In the genomic region with DNA sequence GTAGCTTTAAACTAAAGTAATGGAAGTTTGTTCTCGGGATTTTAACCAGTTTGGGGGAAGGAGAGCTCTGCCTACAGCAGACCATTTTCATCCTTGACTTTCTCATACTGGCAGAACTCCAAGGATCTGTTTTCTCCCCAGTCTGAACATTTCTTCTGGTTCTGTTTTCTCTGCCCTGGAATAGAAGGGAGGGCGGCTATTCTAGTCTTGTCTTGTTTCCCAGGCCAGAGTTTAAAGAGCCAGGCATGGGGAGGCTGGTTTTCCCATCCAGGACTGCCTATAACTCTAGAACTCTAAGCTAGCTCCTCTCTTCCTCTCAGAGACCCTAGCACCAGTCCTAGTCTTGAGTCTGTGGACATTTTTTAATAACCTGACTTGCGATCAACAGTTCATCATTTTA, we compare ENCODE assay signal across 9 mouse cellular contexts. TPM values are rescaled to one million over a fixed set of nuclear protein-coding genes. Genes with fewer than 3 reads are reported as not detected.
DNase-seq lines count a peak whose midpoint lies in the region; ATAC-seq and TF ChIP-seq lines count a peak whose summit lies in the region.
"Had no signal": no experiment of that assay in that cellular context is flagged by ENCODE, and none has a peak within 500 bp of the region (broad histone marks: within the 10 kb centered on the region; RNA-seq: fewer than 3 reads in every experiment).

No protein-coding gene starts in this region.

- peak overlapping the region; percentile 20; the same call in 1 of the 2 replicates for H3K9ac ChIP-seq in liver, embryonic 11.5 days (ENCODE audit: low read depth, low read length)
- H3K9ac ChIP-seq in intestine, postnatal 0 days (ENCODE audit: low read depth, low read length) = no peak overlapping the region
- no peak overlapping the region for H3K9ac ChIP-seq in stomach, embryonic 15.5 days
- H3K9ac ChIP-seq: midbrain, embryonic 12.5 days had no signal

- no peaks in the 10 kb centered on the region for H3K9me3 ChIP-seq in liver, embryonic 11.5 days (ENCODE audit: control insufficient read depth, low read length)
- no peaks in the 10 kb centered on the region for H3K9me3 ChIP-seq in intestine, postnatal 0 days (ENCODE audit: control insufficient read depth)
- H3K9me3 ChIP-seq in stomach, embryonic 15.5 days = no peaks in the 10 kb centered on the region
- H3K9me3 ChIP-seq: midbrain, embryonic 12.5 days had no signal

- intact Hi-C loops in heart, postnatal 25 days (cut with DNase I) = loop anchor here (2.0 to 10.0 kb wide), 3 partner anchors 99 to 1085 kb away; a partner anchor contains a TSS

- ATAC-seq in liver, embryonic 11.5 days (replicated peaks; ENCODE audit: low FRiP score) = no peak
- no peak for ATAC-seq in intestine, postnatal 0 days
- ATAC-seq in stomach, embryonic 15.5 days (ENCODE audit: insufficient read depth, low FRiP score, low read depth) = no peak
- no peak for ATAC-seq in megakaryocyte progenitor cell, adult 5-6 weeks (replicated peaks; ENCODE audit: poor library complexity)

- H3K27me3 ChIP-seq in liver, embryonic 11.5 days (replicated peaks; ENCODE audit: control insufficient read depth, insufficient read depth, low read length) = peaks cover 17% of the 10 kb centered on the region
- peaks cover 10% of the 10 kb centered on the region; the same call in 1 of the 2 replicates for H3K27me3 ChIP-seq in intestine, postnatal 0 days (replicated peaks; ENCODE audit: control insufficient read depth, insufficient read depth, low read length)
- peaks cover 13% of the 10 kb centered on the region for H3K27me3 ChIP-seq in stomach, embryonic 15.5 days (replicated peaks)

- 33% methylated on average over 3 of the region's 3 CpGs for WGBS in liver, embryonic 11.5 days
- 34% methylated on average over 3 of the region's 3 CpGs for WGBS in intestine, postnatal 0 days
- 35% methylated on average over 3 of the region's 3 CpGs for WGBS in stomach, embryonic 15.5 days

- DNase-seq in heart, adult 18-20 months = peak; percentile 66 to 68
- no peak for DNase-seq in heart, postnatal 25 days (ENCODE audit: low spot score)
- no peak for DNase-seq in liver, embryonic 11.5 days (ENCODE audit: low spot score)
- no peak for DNase-seq in liver
- no peak for DNase-seq in embryo, embryonic 10 days (ENCODE audit: low spot score)

- H3K4me3 ChIP-seq in liver, embryonic 11.5 days (ENCODE audit: low read depth, low read length) = no peak overlapping the region
- H3K4me3 ChIP-seq in intestine, postnatal 0 days (ENCODE audit: low read depth, low read length) = peak overlapping the region; percentile 25; the same call in 1 of the 2 replicates
- peak overlapping the region; percentile 8; the same call in 1 of the 2 replicates for H3K4me3 ChIP-seq in stomach, embryonic 15.5 days (replicated peaks)

- no peaks in the 10 kb centered on the region for H3K36me3 ChIP-seq in liver, embryonic 11.5 days (ENCODE audit: control insufficient read depth, insufficient read depth, low read length)
- H3K36me3 ChIP-seq in intestine, postnatal 0 days (ENCODE audit: control insufficient read depth, insufficient read depth) = peaks cover 16% of the 10 kb centered on the region; the same call in 1 of the 2 replicates
- peaks cover 12% of the 10 kb centered on the region for H3K36me3 ChIP-seq in stomach, embryonic 15.5 days
- H3K36me3 ChIP-seq: midbrain, embryonic 12.5 days had no signal

- no peak for TF ChIP-seq CTCF in intestine, postnatal 0 days (IDR thresholded peaks at IDR 0.05; ENCODE audit: low read depth)

- H3K27ac ChIP-seq in liver, embryonic 11.5 days (ENCODE audit: low read depth, low read length) = no peak overlapping the region
- 0 out of 2 replicates have a peak overlapping the region, but pooled peaks have one; percentile 0 for H3K27ac ChIP-seq in intestine, postnatal 0 days (ENCODE audit: low read depth, low read length)
- peak overlapping the region; percentile 78 for H3K27ac ChIP-seq in stomach, embryonic 15.5 days
- H3K27ac ChIP-seq: midbrain, embryonic 12.5 days had no signal

- H3K4me1 ChIP-seq in liver, embryonic 11.5 days (replicated peaks; ENCODE audit: control insufficient read depth, insufficient read depth, low read length) = peaks cover 37% of the 10 kb centered on the region
- peaks cover 7% of the 10 kb centered on the region; the same call in 1 of the 2 replicates for H3K4me1 ChIP-seq in intestine, postnatal 0 days (replicated peaks; ENCODE audit: control insufficient read depth, insufficient read depth, low read length)
- H3K4me1 ChIP-seq in stomach, embryonic 15.5 days = peaks cover 54% of the 10 kb centered on the region

- peak overlapping the region; percentile 60 for H3K4me2 ChIP-seq in liver, embryonic 11.5 days
- H3K4me2 ChIP-seq in intestine, postnatal 0 days (replicated peaks; ENCODE audit: low read depth) = peak overlapping the region; percentile 51
- H3K4me2 ChIP-seq in stomach, embryonic 15.5 days = peak overlapping the region; percentile 34; the same call in 1 of the 2 replicates

RNA-seq across cellular contexts. Expression of a gene that starts 10.9 kb away (rescaled TPM):
- total RNA-seq in heart, adult 18-20 months (2021) = 100 to 1,000 TPM; 192 to 214 TPM
- 100 to 1,000 TPM; 275 to 277 TPM for total RNA-seq in heart, postnatal 25 days (2021)
- 22.6 and 23.3 TPM in 2 replicates for polyA plus RNA-seq in liver, embryonic 11.5 days (2014; fragmentation: Nextera tagmentation; extraction: Ambion mirVana)
- polyA plus RNA-seq in intestine, postnatal 0 days (2015; fragmentation: Nextera tagmentation; extraction: Ambion mirVana) = 191 and 207 TPM in 2 replicates
- polyA plus RNA-seq in stomach, embryonic 15.5 days (2015; fragmentation: Nextera tagmentation; extraction: Ambion mirVana) = 306 and 329 TPM in 2 replicates
- total RNA-seq in megakaryocyte progenitor cell, adult 5-6 weeks (2015) = 0.51 and 1.7 TPM in 2 replicates
- 1.4 and 2.5 TPM in 2 replicates for total RNA-seq in megakaryocyte progenitor cell, adult 5-6 weeks (2017)

RNA-seq across cellular contexts. Expression of a gene that starts 20.5 kb away (rescaled TPM):
- total RNA-seq in heart, adult 18-20 months (2021) = 10 to 100 TPM; 71.8 to 83.2 TPM
- 100 to 1,000 TPM in 1 of 2 experiments, 10 to 100 TPM in 1; 91.3 to 119 TPM for total RNA-seq in heart, postnatal 25 days (2021)
- 52.9 and 57.3 TPM in 2 replicates for polyA plus RNA-seq in liver, embryonic 11.5 days (2014; fragmentation: Nextera tagmentation; extraction: Ambion mirVana)
- 61.2 and 68.6 TPM in 2 replicates for polyA plus RNA-seq in intestine, postnatal 0 days (2015; fragmentation: Nextera tagmentation; extraction: Ambion mirVana)
- polyA plus RNA-seq in stomach, embryonic 15.5 days (2015; fragmentation: Nextera tagmentation; extraction: Ambion mirVana) = 44.5 and 46.5 TPM in 2 replicates
- total RNA-seq in megakaryocyte progenitor cell, adult 5-6 weeks (2015) = 38.3 and 38.6 TPM in 2 replicates
- 78.6 and 85.3 TPM in 2 replicates for total RNA-seq in megakaryocyte progenitor cell, adult 5-6 weeks (2017)

RNA-seq across cellular contexts. Expression of a gene that starts 49.4 kb away (rescaled TPM):
- total RNA-seq in heart, adult 18-20 months (2021) = 10 to 100 TPM; 87.1 to 92.2 TPM
- total RNA-seq in heart, postnatal 25 days (2021) = 10 to 100 TPM; 84.7 to 87.3 TPM
- polyA plus RNA-seq in liver, embryonic 11.5 days (2014; fragmentation: Nextera tagmentation; extraction: Ambion mirVana) = 55.4 and 60.0 TPM in 2 replicates
- 62.1 and 67.2 TPM in 2 replicates for polyA plus RNA-seq in intestine, postnatal 0 days (2015; fragmentation: Nextera tagmentation; extraction: Ambion mirVana)
- 36.6 and 39.7 TPM in 2 replicates for polyA plus RNA-seq in stomach, embryonic 15.5 days (2015; fragmentation: Nextera tagmentation; extraction: Ambion mirVana)
- 21.4 and 35.3 TPM in 2 replicates for total RNA-seq in megakaryocyte progenitor cell, adult 5-6 weeks (2015)
- 38.1 and 50.1 TPM in 2 replicates for total RNA-seq in megakaryocyte progenitor cell, adult 5-6 weeks (2017)

Comparison
In these comparisons a context has a peak if more than half of its experiments do, and no peak if none do; other contexts are left out.
1. DNase-seq: peak in heart, adult 18-20 months (2 of 2); none in heart, postnatal 25 days (single experiment), liver, embryonic 11.5 days (single experiment), liver (single experiment) and embryo, embryonic 10 days (single experiment).
2. RNA of a gene that starts 10.9 kb away (total RNA-seq): 275 to 277 TPM in heart, postnatal 25 days and 192 to 214 TPM in heart, adult 18-20 months; 0.51 to 2.5 TPM in megakaryocyte progenitor cell, adult 5-6 weeks; every median in the first group is over 10 times any median in the second.
3. Peak in every context shown above with its lines, with median percentiles within 50 percentile points of each other: H3K4me2 ChIP-seq.